Mouse (Mus musculus) forebrain, postnatal 0 days (tissue): ENCODE data around the gene Snap23. TPM values are rescaled to one million over a fixed set of nuclear protein-coding genes. Genes with fewer than 3 reads are reported as not detected.
A peak's percentile ranks its signal among the peaks of the same experiment; 100 is the strongest.

ENCODE experiments used
- ATAC-seq: fragments of 200-750 bp; cut with Nextera tagmentation; 2 replicates; pipeline ENCODE4 v1.8.0; 2017; ENCODE audit warnings: mild to moderate bottlenecking, moderate library complexity
- DNase-seq: peaks from one replicate; pipeline ENCODE4 v3.0.0-alpha.2; 2015
- H3K27ac ChIP-seq: fragments of 300-500 bp; sonication (generic); 2 replicates; pipeline ENCODE4 v1.5.1; 2014; ENCODE audit warnings: low read depth, mild to moderate bottlenecking, antibody characterized with exemption, low read length, moderate library complexity, mixed read lengths
- H3K27me3 ChIP-seq: fragments of 300-500 bp; sonication (generic); 2 replicates; pipeline ENCODE4 v1.6.1; 2014; ENCODE audit warnings: mild to moderate bottlenecking, low read length, mixed read lengths; ENCODE audit not compliant: insufficient read depth
- H3K36me3 ChIP-seq: fragments of 300-500 bp; sonication (generic); 2 replicates; pipeline ENCODE4 v1.6.1; 2014; ENCODE audit warnings: mild to moderate bottlenecking, moderate library complexity; ENCODE audit not compliant: insufficient read depth
- H3K4me1 ChIP-seq: fragments of 300-500 bp; sonication (generic); 2 replicates; pipeline ENCODE4 v1.6.1; 2014; ENCODE audit warnings: antibody characterized with exemption; ENCODE audit not compliant: insufficient read depth
- H3K4me2 ChIP-seq: fragments of 300-500 bp; sonication (generic); 2 replicates; pipeline ENCODE4 v1.6.1; 2014; ENCODE audit warnings: low read depth, mild to moderate bottlenecking, moderate library complexity
- H3K4me3 ChIP-seq: fragments of 300-500 bp; sonication (generic); 2 replicates; pipeline ENCODE4 v1.5.1; 2014; ENCODE audit warnings: low read depth, low read length, mixed read lengths
- H3K9ac ChIP-seq: fragments of 300-500 bp; sonication (generic); 2 replicates; pipeline ENCODE4 v1.6.1; 2014; ENCODE audit warnings: mild to moderate bottlenecking
- H3K9me3 ChIP-seq: fragments of 300-500 bp; sonication (generic); 2 replicates; pipeline ENCODE4 v1.6.1; 2016; ENCODE audit warnings: low read length
- CTCF ChIP-seq: sonication (generic); IDR thresholded peaks from 2 replicates; pipeline ENCODE4 v1.5.1; 2016; ENCODE audit warnings: antibody characterized with exemption, control low read depth, low read depth
- WGBS: fragments of 180-500 bp; shearing (Covaris S2); extraction: QIAGEN DNeasy Blood & Tissue Kit; methylation state at CpG from one replicate; pipeline ENCODE4 v1.1.7; 2014; 5-methylcytosine and 5-hydroxymethylcytosine counted together
- polyA plus RNA-seq: library from polyadenylated mRNA; unstranded; fragments of >200 nt; fragmentation: Nextera tagmentation; extraction: Ambion mirVana; gene quantifications from 2 replicates; pipeline ENCODE4 v1.2.1, GENCODE M21; 2015
- total RNA-seq: library from RNA; depleted of rRNA; stranded (reverse); fragments of >200 nt; gene quantifications from 2 replicates; pipeline ENCODE4 v1.2.3, GENCODE M21; 2014

The Snap23 gene
- total and polyA plus RNA-seq, 2 experiments from 2014 or later = 8.9 to 23.1 TPM

- Histone ChIP-seq H3K36me3 (peaks cover 39% of the 10 kb centered on the region), H3K9me3 (no peaks in the 10 kb centered on the region), H3K27me3 (no peaks in the 10 kb centered on the region), H3K27ac (no peak overlapping the region), H3K4me3 (no peak overlapping the region), H3K4me1 (no peaks in the 10 kb centered on the region), H3K4me2 (no peak overlapping the region), H3K9ac (no peak overlapping the region)
- TF ChIP-seq CTCF = no peak
- DNase-seq (no peak), ATAC-seq (no peak)
- 94% methylated on average over 5 of the region's 5 CpGs for WGBS
These were observed 49.0 kb downstream of the Snap23 start for GRCm38 (mm10) chr2:120616279-120617163.

- Histone ChIP-seq H3K36me3 (peaks cover 34% of the 10 kb centered on the region), H3K9me3 (no peaks in the 10 kb centered on the region), H3K4me2 (no peak overlapping the region), H3K27ac (no peak overlapping the region), H3K4me1 (no peaks in the 10 kb centered on the region), H3K27me3 (no peaks in the 10 kb centered on the region), H3K9ac (no peak overlapping the region), H3K4me3 (no peak overlapping the region)
- no peak for DNase-seq
- WGBS = 100% methylated on average over 1 of the region's 1 CpGs
- ATAC-seq = no peak
- peak; percentile 34 for TF ChIP-seq CTCF
These were observed 52.1 kb downstream of the Snap23 start for GRCm38 (mm10) chr2:120619538-120619937.

GRCm38 (mm10) chr2:120622920-120623319 is 55.4 kb downstream of the Snap23 start:
- no peak overlapping the region for H3K27ac ChIP-seq
- H3K9me3 ChIP-seq = no peaks in the 10 kb centered on the region

GRCm38 (mm10) chr2:120628076-120628865 is 60.8 kb downstream of the Snap23 start:
- DNase-seq = no peak
- Histone ChIP-seq H3K4me2 (peak overlapping the region; percentile 74), H3K4me1 (peaks cover 6% of the 10 kb centered on the region; the same call in 1 of the 2 replicates), H3K36me3 (no peaks in the 10 kb centered on the region), H3K4me3 (peak overlapping the region; percentile 64), H3K27me3 (no peaks in the 10 kb centered on the region), H3K27ac (peak overlapping the region; percentile 6; the same call in 1 of the 2 replicates), H3K9me3 (no peaks in the 10 kb centered on the region), H3K9ac (peak overlapping the region; percentile 68)
- WGBS = 29% methylated on average over 10 of the region's 10 CpGs
- peak; percentile 4; the same call in 1 of the 2 replicates for ATAC-seq
- no peak for TF ChIP-seq CTCF

More at GRCm38 (mm10) chr2:120622920-120623319, 55.4 kb downstream of the Snap23 start:
- TF ChIP-seq CTCF = no peak
- DNase-seq = no peak
- Histone ChIP-seq H3K4me3 (no peak overlapping the region), H3K27me3 (no peaks in the 10 kb centered on the region), H3K4me1 (no peaks in the 10 kb centered on the region), H3K9ac (no peak overlapping the region), H3K36me3 (peaks cover 21% of the 10 kb centered on the region), H3K4me2 (no peak overlapping the region)
- no peak for ATAC-seq

GRCm38 (mm10) chr2:120628886-120629735 is 61.6 kb downstream of the Snap23 start, which contains the start of gene Stard9:
Gene Stard9, plus strand, starts transcription at chr2:120629121.
- DNase-seq = peak; percentile 98
- Histone ChIP-seq H3K9me3 (no peaks in the 10 kb centered on the region), H3K27me3 (no peaks in the 10 kb centered on the region), H3K36me3 (no peaks in the 10 kb centered on the region), H3K4me1 (peaks cover 6% of the 10 kb centered on the region; the same call in 1 of the 2 replicates), H3K4me3 (peak within 1 kb of the TSS; percentile 64), H3K9ac (peak within 1 kb of the TSS; percentile 68), H3K4me2 (peak within 1 kb of the TSS; percentile 74), H3K27ac (peak within 1 kb of the TSS; percentile 15)
- 2% methylated on average over 36 of the region's 36 CpGs for WGBS
- peak; percentile 100 for ATAC-seq
- TF ChIP-seq CTCF = peak; percentile 43

- WGBS = 89% methylated on average over 2 of the region's 2 CpGs
- TF ChIP-seq CTCF = no peak
- peaks cover 6% of the 10 kb centered on the region; the same call in 1 of the 2 replicates for H3K4me1 ChIP-seq
- no peak overlapping the region for H3K4me3 ChIP-seq
- no peak overlapping the region for H3K4me2 ChIP-seq
- no peak overlapping the region for H3K9ac ChIP-seq
- no peaks in the 10 kb centered on the region for H3K9me3 ChIP-seq
- DNase-seq (no peak), ATAC-seq (no peak)
- no peak overlapping the region for H3K27ac ChIP-seq
- no peaks in the 10 kb centered on the region for H3K27me3 ChIP-seq
- no peaks in the 10 kb centered on the region for H3K36me3 ChIP-seq
These were observed 62.8 kb downstream of the Snap23 start for GRCm38 (mm10) chr2:120630246-120630645.
